Mouse (Mus musculus) brain, embryonic 14.5 days (tissue): Measurements from ENCODE around the gene Stat5b.

Source experiments
- CTCF ChIP-seq: fragments of 200-500 bp; IDR thresholded peaks from 2 replicates; pipeline ENCODE4 v1.5.1; 2012; ENCODE audit warnings: inconsistent platforms, mild to moderate bottlenecking, moderate library complexity, borderline replicate concordance; ENCODE audit not compliant: insufficient read depth, insufficient read length; ENCODE audit errors: extremely low read depth
- POLR2A ChIP-seq: fragments of 200-500 bp; IDR thresholded peaks from 2 replicates; pipeline ENCODE4 v1.6.1; 2012; ENCODE audit warnings: mild to moderate bottlenecking, inconsistent platforms, borderline replicate concordance; ENCODE audit not compliant: poor library complexity, insufficient read depth, insufficient read length, severe bottlenecking; ENCODE audit errors: extremely low read depth

DNA sequence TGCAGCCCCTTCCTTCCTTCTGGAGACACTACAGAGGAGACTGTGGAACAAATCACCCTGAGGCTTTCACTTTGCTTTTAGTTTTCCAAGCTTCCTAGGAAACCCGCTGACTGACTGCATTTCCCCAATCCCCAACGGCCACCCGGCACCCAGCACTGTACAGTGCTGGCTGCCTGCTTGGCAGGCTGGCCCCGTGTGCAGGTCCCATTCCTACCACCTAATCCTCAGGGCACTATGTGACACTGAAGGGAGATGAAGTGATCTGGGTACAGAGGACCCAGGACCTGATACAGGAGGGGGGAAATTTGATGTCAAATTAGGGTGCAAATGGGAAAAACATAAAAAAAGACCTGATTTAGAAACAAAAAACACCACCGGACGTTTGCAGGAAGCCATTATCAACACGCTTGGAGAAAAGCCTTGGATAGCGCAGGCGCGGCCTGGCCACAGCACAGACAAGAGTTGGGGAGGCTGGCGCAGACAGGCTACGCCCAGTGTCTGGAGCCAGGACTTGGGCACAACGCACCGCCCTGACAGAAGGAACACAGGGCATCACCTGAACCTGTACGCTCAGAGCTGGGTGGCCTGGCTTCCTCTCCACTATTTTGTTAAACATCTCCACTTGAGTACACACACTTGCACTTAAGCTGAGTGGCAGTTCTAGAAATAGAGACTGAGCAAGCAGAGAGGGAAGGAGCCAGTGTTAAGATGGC lies 68.6 kb downstream of the Stat5b start:
- TF ChIP-seq CTCF (no peak), POLR2A (no peak)
